Mouse (Mus musculus) embryonic facial prominence, embryonic 14.5 days (tissue): ENCODE measurements around the gene Iqcm. TPM values are rescaled to one million over a fixed set of nuclear protein-coding genes. Genes with fewer than 3 reads are reported as not detected.
"Not testable (repeated sequence)": the region's sequence is repeated elsewhere in the genome, so short reads cannot be mapped to it uniquely, and the experiment has no call there.

Source experiments
- ATAC-seq: fragments of 200-750 bp; cut with Nextera tagmentation; 2 replicates; pipeline ENCODE4 v1.8.0; 2017; ENCODE audit warnings: low read depth, moderate number of reproducible peaks, moderate TSS enrichment
- DNase-seq: peaks from one replicate; pipeline ENCODE4 v3.0.0-alpha.2; 2015; ENCODE audit warnings: low spot score
- H3K27ac ChIP-seq: fragments of 300-500 bp; sonication (generic); replicated peaks from 2 replicates; pipeline ENCODE4 v1.5.1; 2014; ENCODE audit warnings: low read depth, mild to moderate bottlenecking, low read length, moderate library complexity
- H3K27me3 ChIP-seq: fragments of 300-500 bp; sonication (generic); replicated peaks from 2 replicates; pipeline ENCODE4 v1.6.1; 2014; ENCODE audit warnings: low read length; ENCODE audit not compliant: control insufficient read depth, insufficient read depth
- H3K36me3 ChIP-seq: fragments of 300-500 bp; sonication (generic); 2 replicates; pipeline ENCODE4 v1.6.1; 2014; ENCODE audit warnings: low read length, mixed read lengths; ENCODE audit not compliant: control insufficient read depth, insufficient read depth
- H3K4me1 ChIP-seq: fragments of 300-500 bp; sonication (generic); 2 replicates; pipeline ENCODE4 v1.6.1; 2014; ENCODE audit warnings: antibody characterized with exemption, low read length; ENCODE audit not compliant: control insufficient read depth, insufficient read depth
- H3K4me2 ChIP-seq: fragments of 300-500 bp; sonication (generic); 2 replicates; pipeline ENCODE4 v1.6.1; 2014; ENCODE audit warnings: low read depth, mild to moderate bottlenecking, low read length, moderate library complexity, mixed read lengths
- H3K4me3 ChIP-seq: fragments of 300-500 bp; sonication (generic); 2 replicates; pipeline ENCODE4 v1.5.1; 2014; ENCODE audit warnings: low read depth, mild to moderate bottlenecking, low read length
- H3K9ac ChIP-seq: fragments of 300-500 bp; sonication (generic); 2 replicates; pipeline ENCODE4 v1.6.1; 2014; ENCODE audit warnings: low read depth, mild to moderate bottlenecking, low read length, moderate library complexity, mixed read lengths
- H3K9me3 ChIP-seq: fragments of 300-500 bp; sonication (generic); 2 replicates; pipeline ENCODE4 v1.6.1; 2016; ENCODE audit warnings: low read length; ENCODE audit not compliant: control insufficient read depth
- WGBS: fragments of 180-500 bp; shearing (Covaris S2); extraction: QIAGEN DNeasy Blood & Tissue Kit; methylation state at CpG from one replicate; pipeline ENCODE4 v1.1.7; 2014; 5-methylcytosine and 5-hydroxymethylcytosine counted together
- polyA plus RNA-seq: library from polyadenylated mRNA; unstranded; fragments of >200 nt; fragmentation: Nextera tagmentation; extraction: Ambion mirVana; gene quantifications from 2 replicates; pipeline ENCODE4 v1.2.1, GENCODE M21; 2014

The Iqcm gene
- polyA plus RNA-seq: 0.08 TPM in 1 of 2 replicates, not detected in the other

GRCm38 (mm10) chr8:75448394-75448793 is at the start of gene Iqcm:
Gene Iqcm (plus strand): TSS chr8:75448694.
- Histone ChIP-seq H3K4me3 (no peak within 1 kb of the TSS), H3K27me3 (no peaks in the 10 kb centered on the region), H3K9ac (no peak within 1 kb of the TSS), H3K36me3 (no peaks in the 10 kb centered on the region), H3K9me3 (no peaks in the 10 kb centered on the region), H3K4me2 (no peak within 1 kb of the TSS), H3K4me1 (no peaks in the 10 kb centered on the region), H3K27ac (no peak within 1 kb of the TSS)
- ATAC-seq: no peak
- no peak for DNase-seq
- WGBS: 85% methylated on average over 7 of the region's 7 CpGs

- Histone ChIP-seq H3K27ac (no peak within 1 kb of the TSS), H3K4me2 (no peak within 1 kb of the TSS), H3K9ac (no peak within 1 kb of the TSS), H3K4me3 (no peak within 1 kb of the TSS), H3K4me1 (no peaks in the 10 kb centered on the region), H3K27me3 (no peaks in the 10 kb centered on the region), H3K9me3 (no peaks in the 10 kb centered on the region), H3K36me3 (no peaks in the 10 kb centered on the region)
- no peak for ATAC-seq
- no peak for DNase-seq
- 95% methylated on average over 5 of the region's 5 CpGs for WGBS
These were observed 42.0 kb upstream of the Iqcm start, which contains the start of gene Gm10358 for GRCm38 (mm10) chr8:75406489-75406888. Gene Gm10358 (minus strand): TSS chr8:75406589.

GRCm38 (mm10) chr8:75415696-75416095 is 32.8 kb upstream of the Iqcm start:
- not testable (repeated sequence) for H3K4me3 ChIP-seq, DNase-seq, H3K9ac ChIP-seq, H3K4me2 ChIP-seq, H3K27ac ChIP-seq, H3K4me1 ChIP-seq, H3K36me3 ChIP-seq, H3K27me3 ChIP-seq, H3K9me3 ChIP-seq, ATAC-seq
- 77% methylated on average over 3 of the region's 3 CpGs for WGBS

GRCm38 (mm10) chr8:75476756-75477155 is 28.3 kb downstream of the Iqcm start:
- 72% methylated on average over 1 of the region's 1 CpGs for WGBS

GRCm38 (mm10) chr8:75489035-75489678 is 40.7 kb downstream of the Iqcm start:
- Histone ChIP-seq H3K36me3 (no peaks in the 10 kb centered on the region), H3K27ac (no peak overlapping the region), H3K27me3 (no peaks in the 10 kb centered on the region), H3K4me3 (no peak overlapping the region), H3K9ac (no peak overlapping the region), H3K9me3 (no peaks in the 10 kb centered on the region), H3K4me1 (no peaks in the 10 kb centered on the region), H3K4me2 (no peak overlapping the region)
- 75% methylated on average over 13 of the region's 13 CpGs for WGBS
- DNase-seq (peak; percentile 18), ATAC-seq (no peak)

More at GRCm38 (mm10) chr8:75476756-75477155, 28.3 kb downstream of the Iqcm start:
- no peak for DNase-seq
- Histone ChIP-seq H3K4me3 (no peak overlapping the region), H3K9me3 (no peaks in the 10 kb centered on the region), H3K36me3 (no peaks in the 10 kb centered on the region), H3K27ac (no peak overlapping the region), H3K27me3 (no peaks in the 10 kb centered on the region), H3K4me1 (no peaks in the 10 kb centered on the region), H3K4me2 (no peak overlapping the region), H3K9ac (no peak overlapping the region)
- no peak for ATAC-seq

GRCm38 (mm10) chr8:75509299-75509698 is 60.8 kb downstream of the Iqcm start:
- Histone ChIP-seq H3K4me3 (no peak overlapping the region), H3K27me3 (no peaks in the 10 kb centered on the region), H3K4me2 (no peak overlapping the region), H3K36me3 (no peaks in the 10 kb centered on the region), H3K9me3 (no peaks in the 10 kb centered on the region), H3K9ac (no peak overlapping the region), H3K27ac (no peak overlapping the region), H3K4me1 (no peaks in the 10 kb centered on the region)
- DNase-seq: peak; percentile 7
- WGBS: 69% methylated on average over 1 of the region's 1 CpGs
- no peak for ATAC-seq

GRCm38 (mm10) chr8:75513786-75514185 is 65.3 kb downstream of the Iqcm start:
- Histone ChIP-seq H3K9me3 (no peaks in the 10 kb centered on the region), H3K9ac (no peak overlapping the region), H3K4me1 (no peaks in the 10 kb centered on the region), H3K4me2 (no peak overlapping the region), H3K36me3 (no peaks in the 10 kb centered on the region), H3K27me3 (no peaks in the 10 kb centered on the region), H3K4me3 (no peak overlapping the region), H3K27ac (no peak overlapping the region)
- ATAC-seq (no peak), DNase-seq (no peak)
- WGBS: 78% methylated on average over 3 of the region's 3 CpGs

GRCm38 (mm10) chr8:75549284-75549683 is 100.8 kb downstream of the Iqcm start:
- H3K4me2 ChIP-seq: no peak overlapping the region
- H3K4me3 ChIP-seq: no peak overlapping the region
- H3K27me3 ChIP-seq: no peaks in the 10 kb centered on the region
- DNase-seq: no peak
- no peaks in the 10 kb centered on the region for H3K36me3 ChIP-seq
- H3K9ac ChIP-seq: no peak overlapping the region
- H3K4me1 ChIP-seq: no peaks in the 10 kb centered on the region
- H3K27ac ChIP-seq: no peak overlapping the region
- ATAC-seq: no peak
- H3K9me3 ChIP-seq: no peaks in the 10 kb centered on the region
- 87% methylated on average over 3 of the region's 3 CpGs for WGBS

GRCm38 (mm10) chr8:75596281-75596680 is 147.8 kb downstream of the Iqcm start:
- DNase-seq (no peak), ATAC-seq (no peak)
- Histone ChIP-seq H3K4me2 (no peak overlapping the region), H3K9ac (no peak overlapping the region), H3K27me3 (no peaks in the 10 kb centered on the region), H3K36me3 (no peaks in the 10 kb centered on the region), H3K4me3 (no peak overlapping the region), H3K9me3 (no peaks in the 10 kb centered on the region), H3K4me1 (no peaks in the 10 kb centered on the region), H3K27ac (no peak overlapping the region)
- WGBS: 72% methylated on average over 2 of the region's 2 CpGs
